Mouse (Mus musculus): ENCODE measurements around the gene Fga. TPM values are rescaled to one million over a fixed set of nuclear protein-coding genes. Genes with fewer than 3 reads are reported as not detected.

Fga gene
- polyA plus RNA-seq, 1 experiment from 2014 or later, result 0.10 TPM

GRCm38 (mm10) chr3:83053758-83054157 lies 27.9 kb downstream of the Fga start:
- Histone ChIP-seq H3K27me3 (no peaks in the 10 kb centered on the region), H3K27ac (no peak overlapping the region), H3K9me3 (no peaks in the 10 kb centered on the region), H3K4me2 (no peak overlapping the region), H3K9ac (replicated peaks) (no peak overlapping the region), H3K4me3 (replicated peaks) (no peak overlapping the region), H3K4me1 (replicated peaks) (peaks cover 10% of the 10 kb centered on the region), H3K36me3 (peaks cover 20% of the 10 kb centered on the region)
- ATAC-seq (ENCODE audit: insufficient number of reproducible peaks, insufficient read depth, low FRiP score, low TSS enrichment, low read depth), result no peak
- WGBS, result 42% methylated on average over 10 of the region's 10 CpGs

GRCm38 (mm10) chr3:83054759-83055158 lies 28.9 kb downstream of the Fga start:
- peak overlapping the region; percentile 80 for H3K4me3 ChIP-seq (replicated peaks)
- no peaks in the 10 kb centered on the region for H3K27me3 ChIP-seq
- no peaks in the 10 kb centered on the region for H3K9me3 ChIP-seq
- H3K4me2 ChIP-seq, result peak overlapping the region; percentile 37
- no peak overlapping the region for H3K27ac ChIP-seq
- no peak overlapping the region for H3K9ac ChIP-seq (replicated peaks)
- no peak for ATAC-seq (ENCODE audit: insufficient number of reproducible peaks, insufficient read depth, low FRiP score, low TSS enrichment, low read depth)
- H3K36me3 ChIP-seq, result peaks cover 30% of the 10 kb centered on the region
- WGBS, result 32% methylated on average over 13 of the region's 13 CpGs
- H3K4me1 ChIP-seq (replicated peaks), result peaks cover 10% of the 10 kb centered on the region

GRCm38 (mm10) chr3:83055281-83056038 lies 29.6 kb downstream of the Fga start, which contains the start of gene Plrg1:
Gene Plrg1, plus strand, starts transcription at chr3:83055522.
- H3K4me2 ChIP-seq, result peak within 1 kb of the TSS; percentile 84
- peak within 1 kb of the TSS; percentile 77 for H3K9ac ChIP-seq (replicated peaks)
- no peaks in the 10 kb centered on the region for H3K27me3 ChIP-seq
- ATAC-seq (ENCODE audit: insufficient number of reproducible peaks, insufficient read depth, low FRiP score, low TSS enrichment, low read depth), result peak; percentile 97
- H3K9me3 ChIP-seq, result no peaks in the 10 kb centered on the region
- peaks cover 36% of the 10 kb centered on the region for H3K36me3 ChIP-seq
- under 1% methylated on average over 61 of the region's 61 CpGs for WGBS
- peak within 1 kb of the TSS; percentile 74 for H3K27ac ChIP-seq
- H3K4me1 ChIP-seq (replicated peaks), result peaks cover 10% of the 10 kb centered on the region
- H3K4me3 ChIP-seq (replicated peaks), result peak within 1 kb of the TSS; percentile 80

GRCm38 (mm10) chr3:83057046-83057445 lies 31.2 kb downstream of the Fga start:
- no peak for ATAC-seq (ENCODE audit: insufficient number of reproducible peaks, insufficient read depth, low FRiP score, low TSS enrichment, low read depth)
- Histone ChIP-seq H3K4me2 (0 out of 2 replicates have a peak overlapping the region, but pooled peaks have one; percentile 84), H3K27ac (no peak overlapping the region), H3K9ac (replicated peaks) (no peak overlapping the region), H3K27me3 (no peaks in the 10 kb centered on the region), H3K9me3 (no peaks in the 10 kb centered on the region), H3K36me3 (peaks cover 52% of the 10 kb centered on the region), H3K4me3 (replicated peaks) (no peak overlapping the region), H3K4me1 (replicated peaks) (peaks cover 10% of the 10 kb centered on the region)
- WGBS, result 92% methylated on average over 2 of the region's 2 CpGs

GRCm38 (mm10) chr3:83067920-83068319 lies 42.0 kb downstream of the Fga start:
- ATAC-seq (ENCODE audit: insufficient number of reproducible peaks, insufficient read depth, low FRiP score, low TSS enrichment, low read depth), result no peak
- H3K27ac ChIP-seq, result no peak overlapping the region
- H3K9ac ChIP-seq (replicated peaks), result no peak overlapping the region
- no peaks in the 10 kb centered on the region for H3K4me1 ChIP-seq (replicated peaks)
- no peaks in the 10 kb centered on the region for H3K27me3 ChIP-seq
- H3K9me3 ChIP-seq, result no peaks in the 10 kb centered on the region
- peaks cover 95% of the 10 kb centered on the region for H3K36me3 ChIP-seq
- no peak overlapping the region for H3K4me3 ChIP-seq (replicated peaks)
- H3K4me2 ChIP-seq, result no peak overlapping the region
- WGBS, result 84% methylated on average over 9 of the region's 9 CpGs

GRCm38 (mm10) chr3:83068869-83069268 lies 43.0 kb downstream of the Fga start:
- ATAC-seq (ENCODE audit: insufficient number of reproducible peaks, insufficient read depth, low FRiP score, low TSS enrichment, low read depth), result no peak
- peaks cover 94% of the 10 kb centered on the region for H3K36me3 ChIP-seq
- no peak overlapping the region for H3K4me2 ChIP-seq
- H3K27ac ChIP-seq, result no peak overlapping the region
- 95% methylated on average over 13 of the region's 13 CpGs for WGBS
- H3K4me3 ChIP-seq (replicated peaks), result no peak overlapping the region
- no peaks in the 10 kb centered on the region for H3K27me3 ChIP-seq
- H3K4me1 ChIP-seq (replicated peaks), result no peaks in the 10 kb centered on the region
- H3K9me3 ChIP-seq, result no peaks in the 10 kb centered on the region
- no peak overlapping the region for H3K9ac ChIP-seq (replicated peaks)

GRCm38 (mm10) chr3:83070231-83070630 lies 44.4 kb downstream of the Fga start:
- no peak overlapping the region for H3K27ac ChIP-seq
- no peaks in the 10 kb centered on the region for H3K9me3 ChIP-seq
- no peak overlapping the region for H3K4me2 ChIP-seq
- peaks cover 81% of the 10 kb centered on the region for H3K36me3 ChIP-seq
- no peaks in the 10 kb centered on the region for H3K4me1 ChIP-seq (replicated peaks)
- WGBS, result 91% methylated on average over 4 of the region's 4 CpGs
- H3K4me3 ChIP-seq (replicated peaks), result no peak overlapping the region
- ATAC-seq (ENCODE audit: insufficient number of reproducible peaks, insufficient read depth, low FRiP score, low TSS enrichment, low read depth), result no peak
- no peak overlapping the region for H3K9ac ChIP-seq (replicated peaks)
- no peaks in the 10 kb centered on the region for H3K27me3 ChIP-seq

GRCm38 (mm10) chr3:83076563-83076962 lies 50.7 kb downstream of the Fga start:
- Histone ChIP-seq H3K4me3 (replicated peaks) (no peak overlapping the region), H3K9ac (replicated peaks) (no peak overlapping the region), H3K27ac (no peak overlapping the region), H3K9me3 (no peaks in the 10 kb centered on the region), H3K4me1 (replicated peaks) (peaks cover 4% of the 10 kb centered on the region), H3K27me3 (no peaks in the 10 kb centered on the region), H3K36me3 (peaks cover 22% of the 10 kb centered on the region), H3K4me2 (no peak overlapping the region)
- 28% methylated on average over 3 of the region's 3 CpGs for WGBS
- ATAC-seq (ENCODE audit: insufficient number of reproducible peaks, insufficient read depth, low FRiP score, low TSS enrichment, low read depth), result no peak

- peak overlapping the region; percentile 58 for H3K4me2 ChIP-seq
- no peaks in the 10 kb centered on the region for H3K9me3 ChIP-seq
- 5% methylated on average over 11 of the region's 11 CpGs for WGBS
- H3K4me3 ChIP-seq (replicated peaks), result peak overlapping the region; percentile 27
- no peaks in the 10 kb centered on the region for H3K27me3 ChIP-seq
- peaks cover 4% of the 10 kb centered on the region for H3K4me1 ChIP-seq (replicated peaks)
- H3K9ac ChIP-seq (replicated peaks), result no peak overlapping the region
- no peak overlapping the region for H3K27ac ChIP-seq
- ATAC-seq (ENCODE audit: insufficient number of reproducible peaks, insufficient read depth, low FRiP score, low TSS enrichment, low read depth), result no peak; the same call in 1 of the 2 replicates
- H3K36me3 ChIP-seq, result no peaks in the 10 kb centered on the region
Measured at GRCm38 (mm10) chr3:83080567-83081055, 54.7 kb downstream of the Fga start.

Other genes starting within 250 kb of the Fga start
- gene Rbm46, start 149.6 kb upstream of the Fga start, polyA plus RNA-seq (2016; fragmentation: Nextera tagmentation; extraction: Ambion mirVana), result 3.0 and 4.0 TPM in 2 replicates
- gene Lrat, start 122.1 kb upstream of the Fga start, polyA plus RNA-seq (2016; fragmentation: Nextera tagmentation; extraction: Ambion mirVana), result 0.13 and 0.14 TPM in 2 replicates
- 0.12 TPM in 1 of 2 replicates, not detected in the other for gene Fgg, start 18.4 kb upstream of the Fga start, polyA plus RNA-seq (2016; fragmentation: Nextera tagmentation; extraction: Ambion mirVana)
- 0.05 TPM in 1 of 2 replicates, not detected in the other for gene Fgb, start 23.8 kb downstream of the Fga start, polyA plus RNA-seq (2016; fragmentation: Nextera tagmentation; extraction: Ambion mirVana)
- 123 and 125 TPM in 2 replicates for gene Plrg1, start 29.4 kb downstream of the Fga start, polyA plus RNA-seq (2016; fragmentation: Nextera tagmentation; extraction: Ambion mirVana)
- gene Dchs2, start 101.9 kb downstream of the Fga start, polyA plus RNA-seq (2016; fragmentation: Nextera tagmentation; extraction: Ambion mirVana), result 0.38 and 0.49 TPM in 2 replicates